Mouse (Mus musculus) skeletal muscle tissue, adult 2 months (tissue): ENCODE data around the gene Pitx1.

Experiments
- DNase-seq: peaks from one replicate; pipeline ENCODE4 v3.0.0-alpha.2; 2012; ENCODE audit warnings: low read depth, low spot score

The Pitx1 gene

DNA sequence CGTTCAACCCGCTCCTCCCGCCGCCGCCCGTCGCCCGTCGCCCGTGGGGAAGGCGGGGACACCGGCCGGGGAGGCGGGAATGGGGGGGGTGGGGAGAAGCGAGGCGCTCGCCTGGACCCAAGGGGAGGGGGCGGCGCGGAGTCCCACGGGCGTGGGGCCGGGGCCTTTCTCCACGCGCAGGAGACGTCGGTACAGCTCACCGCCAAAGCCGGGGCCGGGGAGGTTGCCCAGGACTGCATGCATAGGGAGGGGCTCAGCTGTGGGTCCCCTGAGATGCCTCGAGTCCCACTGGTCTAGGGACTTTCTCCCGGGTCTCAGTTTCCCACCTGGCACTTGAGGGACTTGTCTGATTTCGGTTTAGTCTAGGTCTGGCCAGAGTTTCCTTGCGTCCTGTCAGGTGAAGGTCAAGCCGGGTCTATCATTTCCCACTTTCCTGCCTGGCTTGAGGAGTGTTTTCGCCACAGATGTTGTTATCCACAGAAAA is at the start of gene Pitx1:
Pitx1 (minus strand) TSS at position 51 of the 484 bp plus-strand sequence.
- no peak for DNase-seq

DNA sequence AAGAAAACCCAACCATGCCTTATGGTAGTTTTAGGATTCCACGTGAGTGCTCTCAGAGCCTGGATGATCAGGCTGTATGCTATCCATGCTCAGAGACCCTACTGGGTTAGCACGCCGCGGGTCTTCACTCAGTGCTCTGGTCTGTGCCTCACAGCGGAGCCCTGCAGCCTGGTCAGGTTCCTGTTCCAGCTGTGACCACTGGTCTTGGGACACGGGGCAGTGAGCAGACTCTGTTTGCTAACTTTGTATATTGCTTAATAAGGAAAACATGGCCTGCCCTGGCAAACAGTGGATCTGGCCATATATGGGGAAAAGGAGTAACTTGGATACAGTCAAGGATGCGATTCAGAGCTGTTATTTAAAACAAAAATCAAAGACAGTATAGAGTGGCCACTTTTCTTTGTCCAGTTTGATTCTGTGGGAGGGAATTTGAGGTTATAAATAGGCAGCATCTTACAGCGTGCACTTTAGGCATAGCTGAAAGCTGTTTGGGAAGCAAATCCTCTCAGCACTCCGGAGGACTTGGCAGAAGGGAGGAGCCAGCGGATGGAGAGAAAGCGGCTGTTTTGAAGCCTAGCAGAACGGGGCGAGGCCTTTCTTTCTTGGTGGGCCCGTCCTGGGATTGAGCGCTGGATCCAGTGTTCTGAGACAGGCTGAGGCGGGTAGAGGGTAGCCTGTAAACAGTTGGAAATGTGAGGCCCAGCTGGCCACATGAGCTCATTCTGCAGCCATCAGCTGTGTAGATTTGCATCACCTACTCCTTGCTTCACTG is 45.6 kb upstream of the Pitx1 start:
- DNase-seq: no peak

DNA sequence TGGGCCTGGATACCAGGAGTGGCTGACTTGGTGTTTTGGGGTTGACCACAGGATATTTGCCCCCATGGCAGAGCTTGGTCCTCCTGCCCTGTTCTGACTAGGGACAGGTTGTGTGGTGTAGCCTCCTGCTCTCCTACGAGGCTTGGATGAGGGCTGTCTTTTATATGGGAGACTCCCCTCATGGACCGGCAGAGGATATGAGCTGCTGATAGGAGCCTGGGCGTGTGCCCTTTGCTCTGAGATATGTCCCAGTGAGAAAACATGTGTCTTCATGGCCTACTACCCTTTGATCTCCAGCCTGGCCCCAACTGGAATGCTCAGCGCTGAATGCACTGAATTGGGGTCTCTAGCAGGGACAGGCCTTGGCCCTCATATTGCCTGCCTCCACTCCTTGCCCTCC is 42.4 kb upstream of the Pitx1 start:
- no peak for DNase-seq

DNA sequence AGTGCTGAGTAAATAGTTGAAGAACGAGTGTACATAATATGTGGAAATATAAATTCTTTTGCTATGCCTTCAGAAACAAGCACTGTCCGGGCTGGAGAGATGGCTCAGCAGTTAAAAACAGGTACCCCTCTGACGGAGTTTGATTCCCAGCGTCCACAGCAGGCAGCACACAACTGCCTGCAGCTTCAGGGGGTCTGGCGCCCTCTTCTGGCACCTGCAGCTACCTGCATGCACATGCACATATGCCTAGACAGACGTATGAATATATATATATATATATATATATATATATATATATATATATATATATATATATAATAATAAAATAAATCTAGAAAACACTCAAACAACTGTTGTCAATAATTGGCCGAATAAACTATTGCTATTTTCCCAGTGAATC is 35.4 kb upstream of the Pitx1 start:
- no peak for DNase-seq

DNA sequence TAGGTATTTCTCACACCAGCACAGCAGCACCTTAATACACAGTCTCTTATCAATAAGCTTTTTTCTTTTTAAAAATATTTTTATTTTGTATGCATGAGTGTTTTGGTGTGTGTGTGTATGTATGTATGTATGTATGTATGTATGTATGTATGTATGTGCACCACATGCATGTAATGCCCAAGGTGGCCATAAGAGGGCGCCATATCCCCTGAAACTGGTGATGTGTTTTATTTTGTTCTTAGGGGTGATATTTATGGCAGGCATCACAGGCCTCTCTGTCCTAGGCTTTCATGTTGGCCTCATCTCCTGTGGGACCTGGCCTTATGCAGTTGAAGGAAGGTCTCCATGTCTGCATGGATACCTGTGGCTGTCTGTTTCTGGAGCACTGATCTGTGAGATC is 34.0 kb upstream of the Pitx1 start:
- DNase-seq: no peak

DNA sequence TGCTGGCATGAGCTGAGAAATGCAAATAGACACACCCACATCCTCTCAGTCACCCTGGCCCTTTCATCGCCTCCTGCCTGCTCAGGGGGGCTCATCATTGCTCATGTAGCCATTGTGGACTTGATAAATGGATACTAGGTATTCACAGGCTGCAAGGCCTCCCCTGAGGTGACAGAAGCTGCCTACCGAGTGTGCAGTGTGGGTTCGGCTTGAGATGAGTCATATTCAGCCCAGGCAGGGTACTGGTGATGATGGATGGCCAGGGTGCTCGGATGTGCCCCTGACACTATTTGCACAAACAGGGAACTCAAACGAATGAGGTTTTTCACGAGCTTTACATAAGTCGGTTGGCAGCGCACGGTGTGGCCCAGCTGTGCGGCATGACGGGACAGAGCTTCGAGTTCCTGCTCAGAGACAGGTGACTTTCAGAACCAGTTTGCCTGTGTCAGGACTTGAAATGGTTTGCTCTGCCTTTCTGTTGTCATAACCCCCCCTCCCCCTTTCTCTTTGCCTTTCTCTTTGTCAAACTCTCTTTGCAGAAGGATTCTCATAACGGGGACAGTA is 31.6 kb upstream of the Pitx1 start:
- no peak for DNase-seq

DNA sequence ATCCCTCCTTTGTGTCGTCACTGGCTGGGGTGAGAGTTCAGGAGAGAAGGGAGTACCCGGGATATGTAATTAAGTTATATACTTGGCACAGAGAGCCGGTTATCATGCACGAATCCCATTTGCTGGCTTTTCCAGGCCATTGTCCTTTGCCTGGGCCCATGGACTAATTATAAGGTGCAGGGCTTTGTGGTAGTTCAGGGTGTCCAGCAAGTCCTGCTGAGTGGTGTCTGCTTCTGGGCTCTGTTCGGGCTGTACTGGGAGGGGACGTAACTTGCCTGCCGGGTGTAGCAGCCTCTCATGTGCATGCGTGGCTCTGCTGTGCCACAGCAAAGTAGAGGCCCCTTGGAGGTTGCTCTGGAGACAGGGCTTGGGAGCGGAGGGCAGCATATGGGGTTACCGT is 24.5 kb upstream of the Pitx1 start:
- no peak for DNase-seq

DNA sequence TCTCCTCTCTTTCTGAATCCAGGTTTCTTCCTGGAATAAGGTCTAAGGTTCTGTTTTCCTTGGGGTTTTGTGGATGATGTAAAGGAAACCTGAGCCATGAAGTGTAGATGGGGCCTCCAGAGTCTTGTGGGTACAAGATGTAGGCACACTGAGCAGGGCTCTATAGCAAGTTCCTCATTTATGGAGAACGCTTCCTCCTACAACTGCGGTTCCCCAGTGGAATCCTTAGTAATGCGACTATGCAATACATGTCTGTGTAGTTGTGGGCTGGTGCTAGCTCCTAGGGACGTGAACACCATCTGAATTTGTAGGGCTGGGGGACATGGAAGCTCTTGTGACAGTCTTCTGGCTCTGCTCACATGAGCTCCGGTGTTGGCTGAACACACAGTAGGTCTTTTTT is 22.5 kb upstream of the Pitx1 start:
- DNase-seq: no peak

DNA sequence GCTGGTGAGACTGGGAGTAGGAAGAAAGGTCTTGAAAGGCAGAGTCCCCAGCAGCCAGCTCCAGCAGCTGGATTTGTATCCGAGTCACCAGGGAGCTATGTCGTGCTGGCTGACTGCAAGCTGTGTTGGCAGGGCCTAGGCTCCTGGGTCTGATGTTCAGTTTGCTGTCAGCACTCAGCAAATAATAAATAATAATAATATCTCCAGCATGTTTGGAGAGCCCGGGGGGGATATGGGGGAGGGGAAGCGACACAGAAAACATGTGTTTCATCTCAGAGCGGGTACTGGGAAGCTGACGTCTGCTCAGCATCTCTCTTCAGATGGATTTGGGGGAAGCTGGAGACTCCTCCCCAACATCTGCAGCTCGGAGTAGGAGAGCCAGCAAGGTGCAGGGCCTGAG is 19.8 kb upstream of the Pitx1 start:
- DNase-seq: peak; percentile 42

DNA sequence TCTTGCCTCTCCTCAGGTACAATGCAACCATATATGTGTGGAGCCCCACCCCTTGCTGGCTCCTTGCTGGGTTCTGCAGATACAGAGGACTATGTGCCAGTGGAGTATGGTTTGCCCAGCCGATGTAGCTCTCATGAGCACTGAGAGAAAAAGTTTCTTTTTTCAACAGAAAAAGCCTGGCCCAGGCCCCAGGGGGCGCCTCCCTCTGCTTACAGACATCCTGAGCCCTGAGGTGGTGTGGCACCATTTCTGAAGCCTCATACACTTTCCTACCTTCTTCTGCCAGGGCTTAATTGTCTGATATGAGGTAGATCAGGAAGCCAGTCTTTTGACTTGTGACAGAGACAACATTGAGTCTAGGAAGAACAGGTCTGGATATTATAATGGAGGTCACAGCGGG is 16.2 kb upstream of the Pitx1 start:
- no peak for DNase-seq

DNA sequence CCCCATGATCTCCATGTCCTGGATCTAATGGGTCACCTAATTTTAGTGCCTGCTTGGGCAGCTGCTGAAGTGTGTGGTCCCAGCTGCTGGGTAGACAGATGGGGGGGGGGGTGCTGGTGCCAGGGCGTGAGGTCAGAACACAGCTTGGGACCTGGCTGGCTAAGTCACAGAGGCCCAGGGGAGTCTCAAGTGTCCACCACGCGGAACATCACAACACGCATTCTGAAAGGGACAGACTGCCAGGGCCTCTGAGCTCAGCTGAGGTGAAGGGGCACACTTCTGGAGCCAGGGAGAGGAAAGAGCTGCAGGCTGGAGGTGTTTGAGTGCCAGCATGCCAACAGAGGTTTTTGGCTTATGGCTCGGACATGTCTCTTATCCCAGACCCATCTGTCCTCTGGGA is 14.7 kb upstream of the Pitx1 start:
- DNase-seq: peak; percentile 94

DNA sequence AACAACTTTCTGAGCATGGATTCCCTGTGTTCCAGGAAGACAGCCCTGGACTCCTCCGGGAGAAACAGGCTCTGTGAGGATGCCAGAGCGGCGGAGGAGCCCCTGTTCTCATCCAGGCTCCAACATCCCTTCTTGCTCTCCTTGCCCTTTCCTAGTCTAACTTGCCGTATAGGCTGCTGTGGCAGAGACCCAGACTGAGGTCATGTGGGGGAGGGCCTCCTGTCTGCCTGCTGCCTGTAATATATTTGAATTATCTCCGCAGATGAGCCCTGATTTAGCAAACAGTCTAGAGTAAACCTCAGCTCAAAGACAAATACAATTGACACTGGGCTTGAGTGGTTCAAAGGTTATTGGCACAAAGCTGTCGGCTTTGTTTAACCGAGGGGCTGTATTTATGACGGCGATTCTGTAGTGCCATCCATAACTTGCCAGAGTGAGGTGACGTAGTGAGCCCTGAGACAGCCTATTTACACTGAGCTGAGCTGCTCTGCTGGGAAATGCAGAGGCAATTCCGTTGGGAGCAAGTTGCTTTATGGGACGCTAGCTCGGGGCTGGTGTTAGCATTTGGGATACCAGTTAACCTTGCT is 12.7 kb upstream of the Pitx1 start:
- no peak for DNase-seq

DNA sequence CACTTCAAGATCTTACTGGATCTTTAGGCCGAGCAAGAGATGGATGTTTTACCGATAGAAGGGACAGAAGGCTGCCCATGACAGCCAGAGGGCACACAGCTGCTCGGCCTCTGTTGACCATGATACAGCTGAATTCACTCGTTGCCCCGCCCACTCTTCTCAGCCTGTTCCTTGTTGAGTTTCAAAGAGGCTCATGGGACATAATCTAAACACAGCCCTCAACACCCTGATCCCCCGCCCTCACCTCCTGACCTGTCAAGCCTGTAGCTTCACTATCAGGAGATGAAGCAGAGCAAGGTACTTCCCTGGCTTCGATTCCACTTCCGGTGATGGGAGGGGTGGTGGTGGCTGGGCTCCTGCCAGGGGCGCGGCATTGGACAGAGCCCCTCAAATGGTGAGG is 11.8 kb upstream of the Pitx1 start:
- DNase-seq: no peak

DNA sequence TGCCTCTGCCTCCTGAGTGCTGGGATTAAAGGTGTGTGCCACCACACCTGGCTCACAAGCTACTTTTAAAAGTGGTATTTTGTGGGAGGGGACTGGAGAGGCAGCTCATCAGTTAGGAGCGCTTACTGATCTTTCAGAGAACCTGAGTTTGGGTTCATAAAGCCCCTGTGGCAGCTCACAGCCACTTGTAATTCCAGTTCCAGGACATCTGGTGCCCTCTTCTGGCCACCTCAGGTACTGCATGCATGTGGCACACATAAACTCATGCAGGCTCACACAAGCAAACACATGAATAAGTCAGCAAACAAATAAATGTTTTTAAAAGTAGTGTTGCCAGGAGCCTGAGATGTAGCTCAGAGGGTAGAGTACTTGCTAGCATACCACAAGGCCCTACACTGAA is 7.7 kb upstream of the Pitx1 start:
- DNase-seq: no peak

DNA sequence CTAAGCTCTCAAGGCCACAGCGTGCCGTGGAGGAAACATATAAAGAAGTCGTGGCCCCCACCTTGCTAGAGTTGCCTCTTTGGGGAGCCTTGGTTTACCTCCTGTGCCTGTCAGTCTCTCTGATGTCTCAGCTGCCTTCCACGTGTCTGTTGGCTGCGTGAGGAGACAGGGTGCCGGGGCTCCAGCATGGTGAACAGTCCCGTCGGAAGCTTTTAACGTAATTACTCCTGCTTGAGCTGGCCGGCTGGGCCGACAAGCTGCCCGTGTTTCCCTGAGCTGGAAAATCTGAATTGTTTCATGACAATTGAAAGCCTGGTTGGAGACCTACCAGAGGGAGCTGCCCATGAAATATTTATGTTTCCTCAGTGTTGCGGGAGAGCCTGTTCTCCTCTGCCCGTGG is 4.2 kb upstream of the Pitx1 start:
- DNase-seq: no peak

DNA sequence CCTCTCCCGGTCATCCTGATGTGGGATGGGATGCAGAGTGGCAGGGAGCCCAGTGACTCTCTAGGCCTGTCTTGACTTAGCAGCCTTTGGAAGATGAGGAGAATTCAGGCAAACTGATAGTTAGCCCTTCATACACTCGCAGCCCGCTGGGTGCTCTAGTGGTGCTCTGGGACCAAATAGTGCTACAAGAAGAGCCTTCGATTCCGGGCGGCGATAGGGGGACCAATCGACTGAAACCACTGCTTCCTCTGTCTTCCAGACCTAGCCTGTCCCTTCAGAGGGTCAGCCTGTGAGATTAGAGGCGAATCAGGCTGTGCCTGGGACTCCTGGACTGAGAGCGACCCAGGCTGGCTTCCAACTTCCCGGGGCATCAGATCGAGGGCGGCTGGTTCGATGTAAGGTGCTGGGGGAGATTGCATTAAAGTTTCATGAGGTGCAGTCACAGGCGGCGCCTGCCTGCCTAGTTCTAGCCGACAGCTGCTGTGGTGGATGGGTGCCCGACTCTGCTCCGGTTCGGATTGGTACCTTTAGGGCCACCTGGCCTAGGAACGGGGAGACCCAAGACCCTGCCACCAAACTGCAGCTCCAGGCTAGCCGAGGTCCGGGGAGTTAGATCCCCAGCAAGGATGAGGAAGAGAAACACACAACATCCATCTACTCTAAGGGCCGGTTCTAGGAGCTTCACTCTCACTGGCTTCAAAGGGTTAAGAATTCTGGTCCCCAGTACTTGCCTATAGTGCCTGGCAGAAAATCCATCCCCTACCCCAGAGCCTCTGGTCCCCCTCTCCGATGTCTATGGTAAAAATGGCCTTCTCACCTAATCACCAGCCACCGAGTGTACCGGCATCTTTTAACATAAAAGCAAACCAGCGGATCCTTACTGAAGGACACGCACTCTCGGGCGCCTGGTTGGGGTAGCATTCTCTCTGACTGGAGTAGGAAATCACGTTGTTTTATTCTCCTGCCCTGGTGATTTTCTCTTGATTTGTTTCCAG is 1.1 kb upstream of the Pitx1 start:
- DNase-seq: no peak

DNA sequence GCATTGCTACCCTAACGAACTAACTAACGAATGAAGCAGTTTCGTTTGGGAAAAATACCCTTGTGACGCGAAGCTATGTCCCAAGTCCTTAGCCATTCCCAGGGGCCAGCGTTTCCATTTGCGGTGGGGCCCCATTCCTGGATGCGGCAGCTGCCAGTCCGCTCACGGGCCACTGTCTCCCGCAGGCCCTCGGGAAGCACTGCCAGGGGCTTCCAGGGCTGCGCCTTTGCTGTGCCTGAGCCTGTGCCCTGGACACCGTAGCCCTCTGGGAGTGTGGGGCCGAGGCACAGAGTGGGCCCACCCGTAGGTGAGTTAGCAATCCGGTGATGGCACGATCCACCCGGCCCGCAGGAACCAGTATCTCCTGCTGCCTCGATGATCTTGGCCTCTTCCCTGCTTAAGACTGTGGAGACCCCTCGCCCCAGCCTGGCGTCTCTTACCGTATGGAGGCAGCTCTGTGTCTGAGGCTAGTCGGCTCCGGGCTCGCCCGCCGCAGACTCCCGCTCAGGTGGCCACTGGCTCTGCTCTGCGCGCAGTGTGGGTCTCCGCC is 369 bp downstream of the Pitx1 start:
- DNase-seq: no peak

DNA sequence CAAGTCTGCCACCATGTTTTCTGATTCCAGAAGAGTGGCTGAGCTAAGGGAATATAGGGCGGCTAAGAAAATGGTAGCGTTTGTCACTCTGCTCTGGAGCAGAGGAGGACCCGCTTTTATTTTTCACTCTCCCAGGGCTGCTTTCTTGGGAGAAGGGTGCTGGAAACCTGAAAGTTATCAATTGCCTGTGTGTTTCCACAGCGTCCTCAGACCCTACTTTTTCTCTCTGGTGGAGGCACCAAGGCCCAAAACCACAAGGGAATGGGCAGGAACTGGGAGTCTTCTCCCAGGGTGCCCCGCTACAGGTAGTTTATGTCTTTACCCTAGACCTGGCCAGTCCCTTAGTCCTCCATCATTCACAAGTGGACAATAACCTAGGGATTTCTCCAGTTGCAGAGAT is 1.3 kb downstream of the Pitx1 start:
- DNase-seq: no peak

DNA sequence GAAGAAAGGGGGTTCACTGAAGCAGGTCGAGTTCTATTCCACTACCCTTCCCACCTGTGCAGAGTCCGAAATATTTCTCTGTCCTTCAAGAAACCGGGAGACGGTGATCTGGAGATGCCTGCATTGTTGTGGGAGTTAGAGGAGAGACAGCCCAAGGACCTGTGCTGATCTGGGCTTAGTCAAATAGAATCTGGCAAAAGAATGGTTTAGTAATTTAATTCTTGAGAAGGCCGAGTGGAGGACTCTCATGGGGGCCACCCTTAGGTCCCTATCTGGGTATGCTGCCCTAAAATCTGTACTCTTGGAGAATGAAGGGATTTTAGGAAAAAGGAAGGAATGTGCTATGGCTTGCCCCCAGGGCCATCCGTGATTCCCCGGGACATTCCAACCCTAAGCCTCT is 2.1 kb downstream of the Pitx1 start:
- DNase-seq: no peak

DNA sequence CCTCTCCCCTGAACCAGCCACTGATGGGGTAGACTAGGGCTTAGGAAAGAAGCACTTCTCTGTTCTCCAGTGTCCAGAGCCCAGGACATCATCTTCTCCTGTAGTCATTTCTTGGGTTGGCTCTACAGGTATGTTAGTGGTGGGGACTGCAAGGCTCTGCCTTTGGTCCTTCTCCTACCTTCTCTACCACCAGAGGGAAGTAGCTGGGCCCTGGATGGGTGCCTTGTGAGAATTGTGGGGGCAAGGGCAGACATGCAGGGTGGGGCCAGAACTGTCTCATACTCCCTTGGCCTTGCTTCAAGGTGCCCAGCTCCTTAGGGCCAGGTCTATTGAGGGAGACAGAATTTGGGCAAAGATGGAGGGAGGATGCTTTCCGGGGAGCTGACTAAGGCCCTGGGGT is 3.4 kb downstream of the Pitx1 start:
- DNase-seq: no peak

DNA sequence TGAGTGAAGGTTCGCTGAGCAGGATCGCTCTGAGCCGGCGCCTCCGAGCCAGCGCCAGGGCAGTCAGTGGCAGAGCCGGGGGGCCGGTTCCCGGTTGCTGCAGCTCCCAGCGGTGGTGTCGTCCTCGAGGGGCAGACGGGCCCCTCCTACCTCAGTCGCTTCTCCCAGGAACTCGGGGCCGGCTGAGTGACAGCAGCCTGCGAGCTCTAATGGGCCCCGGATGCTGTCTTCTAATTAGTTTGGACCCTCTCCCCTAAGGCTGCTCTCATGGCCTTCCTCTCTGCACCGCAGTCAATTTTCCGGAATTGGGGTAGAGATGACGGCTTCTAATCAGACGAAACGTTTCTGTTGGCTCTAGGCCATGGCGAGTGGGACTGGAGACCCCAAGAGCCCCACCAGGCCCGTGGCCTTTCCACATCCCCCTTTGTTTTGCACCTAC is 4.3 kb downstream of the Pitx1 start:
- DNase-seq: no peak
